Mouse (Mus musculus) stomach, embryonic 14.5 days (tissue): ENCODE results near the gene Arid3b. TPM values are rescaled to one million over a fixed set of nuclear protein-coding genes. Genes with fewer than 3 reads are reported as not detected.

ENCODE experiments used
- ATAC-seq: fragments of 200-750 bp; cut with Nextera tagmentation; 2 replicates; pipeline ENCODE4 v1.8.0; 2017; ENCODE audit warnings: low read depth, moderate TSS enrichment; ENCODE audit not compliant: insufficient number of reproducible peaks, insufficient read depth, low FRiP score
- H3K27ac ChIP-seq: fragments of 300-500 bp; sonication (generic); 2 replicates; pipeline ENCODE4 v1.5.1; 2014; ENCODE audit warnings: mild to moderate bottlenecking, low read length, moderate library complexity, mixed read lengths
- H3K27me3 ChIP-seq: fragments of 300-500 bp; sonication (generic); 2 replicates; pipeline ENCODE4 v1.6.1; 2014; ENCODE audit warnings: low read length, control low read depth, mixed read lengths; ENCODE audit not compliant: control insufficient read depth, insufficient read depth
- H3K36me3 ChIP-seq: fragments of 300-500 bp; sonication (generic); 2 replicates; pipeline ENCODE4 v1.6.1; 2014; ENCODE audit warnings: mild to moderate bottlenecking, control low read depth, low read length, moderate library complexity, mixed read lengths; ENCODE audit not compliant: control insufficient read depth, insufficient read depth
- H3K4me1 ChIP-seq: fragments of 300-500 bp; sonication (generic); 2 replicates; pipeline ENCODE4 v1.6.1; 2014; ENCODE audit warnings: low read length, control low read depth, mixed read lengths; ENCODE audit not compliant: control insufficient read depth, insufficient read depth
- H3K4me2 ChIP-seq: fragments of 300-500 bp; sonication (generic); replicated peaks from 2 replicates; pipeline ENCODE4 v1.6.1; 2014; ENCODE audit warnings: low read depth, low read length, control low read depth
- H3K4me3 ChIP-seq: fragments of 300-500 bp; sonication (generic); 2 replicates; pipeline ENCODE4 v1.5.1; 2014; ENCODE audit warnings: low read depth, low read length, control low read depth
- H3K9ac ChIP-seq: fragments of 300-500 bp; sonication (generic); replicated peaks from 2 replicates; pipeline ENCODE4 v1.6.1; 2014; ENCODE audit warnings: low read depth, mild to moderate bottlenecking, control low read depth, low read length, moderate library complexity, mixed read lengths
- H3K9me3 ChIP-seq: fragments of 300-500 bp; sonication (generic); 2 replicates; pipeline ENCODE4 v1.6.1; 2016; ENCODE audit warnings: low read depth, low read length, control low read depth; ENCODE audit not compliant: control insufficient read depth
- whole genome bisulfite sequencing: fragments of 180-500 bp; shearing (Covaris S2); extraction: QIAGEN DNeasy Blood & Tissue Kit; methylation state at CpG from one replicate; pipeline ENCODE4 v1.1.7; 2014; 5-methylcytosine and 5-hydroxymethylcytosine counted together
- polyA plus RNA-seq: library from polyadenylated mRNA; unstranded; fragments of >200 nt; fragmentation: Nextera tagmentation; extraction: Ambion mirVana; gene quantifications from 2 replicates; pipeline ENCODE4 v1.2.1, GENCODE M21; 2014

Gene Arid3b
- polyA plus RNA-seq, 1 experiment from 2014 or later, result 8.5 TPM

- Histone ChIP-seq H3K4me3 (no peak overlapping the region), H3K27me3 (no peaks in the 10 kb centered on the region), H3K4me2 (no peak overlapping the region), H3K27ac (no peak overlapping the region), H3K9me3 (no peaks in the 10 kb centered on the region), H3K9ac (no peak overlapping the region), H3K36me3 (no peaks in the 10 kb centered on the region), H3K4me1 (peaks cover 29% of the 10 kb centered on the region)
- ATAC-seq, result 0 out of 2 replicates have a peak, but pooled peaks have one; percentile 49
- WGBS, result 12% methylated on average over 6 of the region's 6 CpGs
These were observed 19.3 kb downstream of the Arid3b start for GRCm38 (mm10) chr9:57817220-57817667.

DNA sequence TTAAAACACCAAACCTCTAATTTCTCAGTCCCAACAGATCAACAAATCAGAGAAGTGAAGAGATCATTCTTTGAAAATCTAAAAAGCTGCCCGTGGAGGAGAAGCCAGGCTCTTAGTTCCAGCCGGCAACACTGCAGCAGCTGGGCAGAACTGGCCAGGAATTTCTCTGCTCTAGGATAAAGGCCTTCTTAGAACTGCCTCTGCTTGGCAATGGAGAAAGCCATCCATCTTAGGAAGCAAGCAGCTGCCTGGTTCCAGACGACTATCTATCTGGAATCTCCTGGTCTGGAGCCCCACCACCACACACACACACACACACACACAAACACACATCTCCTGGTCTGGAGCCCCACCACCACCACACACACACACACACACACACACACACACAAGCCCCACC lies 21.7 kb downstream of the Arid3b start:
- Histone ChIP-seq H3K27ac (no peak overlapping the region), H3K9ac (no peak overlapping the region), H3K4me1 (peaks cover 30% of the 10 kb centered on the region), H3K9me3 (no peaks in the 10 kb centered on the region), H3K4me3 (no peak overlapping the region), H3K36me3 (no peaks in the 10 kb centered on the region), H3K4me2 (no peak overlapping the region), H3K27me3 (no peaks in the 10 kb centered on the region)
- ATAC-seq, result no peak
- 9% methylated on average over 3 of the region's 3 CpGs for WGBS

- Histone ChIP-seq H3K9ac (no peak overlapping the region), H3K4me2 (no peak overlapping the region), H3K4me3 (no peak overlapping the region), H3K9me3 (no peaks in the 10 kb centered on the region), H3K27ac (no peak overlapping the region), H3K4me1 (peaks cover 30% of the 10 kb centered on the region), H3K36me3 (no peaks in the 10 kb centered on the region), H3K27me3 (no peaks in the 10 kb centered on the region)
- WGBS, result 59% methylated on average over 1 of the region's 1 CpGs
- ATAC-seq, result no peak
These were observed 22.6 kb downstream of the Arid3b start for GRCm38 (mm10) chr9:57814014-57814413.

- Histone ChIP-seq H3K4me2 (no peak overlapping the region), H3K27me3 (no peaks in the 10 kb centered on the region), H3K4me1 (peaks cover 24% of the 10 kb centered on the region; the same call in 1 of the 2 replicates), H3K27ac (no peak overlapping the region), H3K9ac (no peak overlapping the region), H3K36me3 (no peaks in the 10 kb centered on the region), H3K4me3 (no peak overlapping the region), H3K9me3 (no peaks in the 10 kb centered on the region)
- no peak for ATAC-seq
- WGBS, result 31% methylated on average over 8 of the region's 8 CpGs
These were observed 24.5 kb downstream of the Arid3b start for GRCm38 (mm10) chr9:57811793-57812733.

DNA sequence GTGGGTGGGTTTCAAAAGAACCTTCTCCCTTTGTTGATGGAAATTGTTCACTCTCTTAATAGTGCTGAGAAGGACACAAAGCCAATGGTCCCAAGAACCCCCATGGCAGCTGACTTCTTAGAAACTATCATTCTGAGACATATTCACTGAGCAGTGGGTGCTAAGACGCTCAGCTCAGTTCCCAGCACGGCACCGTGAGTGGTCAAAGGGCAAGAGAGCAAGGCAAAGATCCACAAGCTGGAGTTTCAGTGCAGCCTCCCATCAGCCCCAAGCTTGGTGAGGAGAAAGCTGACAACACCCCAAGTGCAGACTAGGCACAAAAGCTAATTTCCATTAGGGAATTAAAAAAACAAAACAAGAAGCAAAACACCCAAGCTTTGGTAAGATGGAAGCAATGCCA lies 25.9 kb downstream of the Arid3b start:
- no peaks in the 10 kb centered on the region for H3K9me3 ChIP-seq
- WGBS, result 59% methylated on average over 3 of the region's 3 CpGs
- no peak overlapping the region for H3K4me2 ChIP-seq
- no peak overlapping the region for H3K4me3 ChIP-seq
- H3K27ac ChIP-seq, result no peak overlapping the region
- H3K27me3 ChIP-seq, result no peaks in the 10 kb centered on the region
- no peaks in the 10 kb centered on the region for H3K36me3 ChIP-seq
- H3K4me1 ChIP-seq, result peaks cover 21% of the 10 kb centered on the region; the same call in 1 of the 2 replicates
- H3K9ac ChIP-seq, result no peak overlapping the region
- ATAC-seq, result no peak

DNA sequence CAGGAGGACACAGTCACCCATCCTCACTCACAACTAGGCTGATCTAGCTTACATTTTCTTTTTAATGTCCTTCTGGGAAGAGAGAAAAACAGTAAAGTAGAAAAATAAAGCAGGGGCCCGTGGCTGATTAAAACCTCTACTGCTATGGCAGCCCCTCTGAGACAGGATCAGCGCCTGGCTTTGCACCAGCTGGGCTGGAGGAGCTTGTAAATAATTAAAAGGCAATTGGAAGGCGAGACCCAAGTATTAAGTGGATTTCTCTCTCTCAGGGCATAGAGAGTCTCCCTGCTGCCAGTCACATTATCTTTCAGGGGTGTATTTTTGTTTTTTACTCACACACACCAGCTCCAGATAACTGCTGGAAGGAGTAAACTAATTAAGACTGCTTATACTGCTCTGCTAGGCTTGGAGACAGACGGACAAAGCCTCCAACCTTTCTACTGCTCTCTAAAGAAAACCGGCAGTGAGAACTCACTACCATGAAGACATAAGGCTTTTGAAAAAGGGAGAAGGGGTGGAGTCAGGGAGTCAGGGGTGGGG lies 27.8 kb downstream of the Arid3b start:
- no peak overlapping the region for H3K27ac ChIP-seq
- no peak overlapping the region for H3K9ac ChIP-seq
- no peak overlapping the region for H3K4me2 ChIP-seq
- no peak overlapping the region for H3K4me3 ChIP-seq
- peaks cover 17% of the 10 kb centered on the region; the same call in 1 of the 2 replicates for H3K4me1 ChIP-seq
- ATAC-seq, result no peak
- no peaks in the 10 kb centered on the region for H3K36me3 ChIP-seq
- WGBS, result 62% methylated on average over 5 of the region's 5 CpGs
- H3K9me3 ChIP-seq, result no peaks in the 10 kb centered on the region
- no peaks in the 10 kb centered on the region for H3K27me3 ChIP-seq

DNA sequence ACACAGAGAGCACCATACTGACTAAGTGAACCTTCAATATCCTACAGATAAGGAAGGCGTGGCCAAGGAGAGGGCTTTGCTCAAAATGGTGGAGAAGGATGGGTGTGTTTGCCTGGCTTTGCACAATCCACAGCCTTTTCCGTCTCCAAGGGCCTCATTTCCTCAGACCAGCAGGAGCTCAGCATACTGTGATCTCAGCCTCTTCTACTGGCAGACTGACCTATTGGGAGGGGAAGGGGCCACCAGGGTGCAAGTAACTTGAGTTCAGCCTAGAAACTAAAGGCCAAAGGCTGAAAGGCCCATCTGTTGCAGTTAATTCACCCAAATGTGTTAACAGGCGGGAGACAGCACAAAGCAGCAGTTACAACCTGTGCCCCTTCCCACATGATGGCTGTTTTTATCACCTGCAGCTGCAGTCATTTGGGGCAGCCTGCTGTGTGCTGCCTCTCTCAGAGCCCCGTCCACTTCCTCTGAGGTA lies 29.4 kb downstream of the Arid3b start:
- H3K4me3 ChIP-seq, result no peak overlapping the region
- peaks cover 9% of the 10 kb centered on the region; the same call in 1 of the 2 replicates for H3K4me1 ChIP-seq
- ATAC-seq, result no peak
- no peaks in the 10 kb centered on the region for H3K9me3 ChIP-seq
- no peak overlapping the region for H3K27ac ChIP-seq
- WGBS, result 75% methylated on average over 4 of the region's 4 CpGs
- no peaks in the 10 kb centered on the region for H3K36me3 ChIP-seq
- H3K27me3 ChIP-seq, result no peaks in the 10 kb centered on the region
- no peak overlapping the region for H3K4me2 ChIP-seq
- H3K9ac ChIP-seq, result no peak overlapping the region

GRCm38 (mm10) chr9:57806066-57806481 lies 30.5 kb downstream of the Arid3b start:
- Histone ChIP-seq H3K4me3 (no peak overlapping the region), H3K27ac (no peak overlapping the region), H3K9ac (no peak overlapping the region), H3K27me3 (no peaks in the 10 kb centered on the region), H3K9me3 (no peaks in the 10 kb centered on the region), H3K36me3 (no peaks in the 10 kb centered on the region), H3K4me2 (no peak overlapping the region), H3K4me1 (peaks cover 9% of the 10 kb centered on the region; the same call in 1 of the 2 replicates)
- 26% methylated on average over 1 of the region's 1 CpGs for WGBS
- no peak for ATAC-seq
